Mouse (Mus musculus) lung, postnatal 0 days (tissue): ENCODE measurements at regions not wholly inside any gene's neighbourhood (a gene's known extent, or its start where the extent isn't known, plus 50 kb on each side); places are given as distances from the start of the nearest gene placed in this dataset.

Source experiments
- CTCF ChIP-seq: IDR thresholded peaks from 2 replicates; pipeline ENCODE4 v1.5.1; 2016; ENCODE audit warnings: antibody characterized with exemption, mild to moderate bottlenecking
- EP300 ChIP-seq: IDR thresholded peaks from 2 replicates; pipeline ENCODE4 v1.6.1; 2016; ENCODE audit warnings: antibody characterized with exemption, mild to moderate bottlenecking, control low read depth

GRCm38 (mm10) chr6:16551131-16551530, 347.1 kb downstream of the Tfec start:
- TF ChIP-seq CTCF (no peak), EP300 (no peak)
